Mouse (Mus musculus) E14TG2a.4 (cell line): Measurements from ENCODE around the gene Cdh18.
"Not testable (repeated sequence)": the region's sequence is repeated elsewhere in the genome, so short reads cannot be mapped to it uniquely, and the experiment has no call there.

ENCODE experiments used
- H3K27me3 ChIP-seq: 2 replicates; pipeline ENCODE4 v1.6.1; 2014; ENCODE audit warnings: low read length, control low read depth; ENCODE audit not compliant: insufficient read depth
- H3K36me3 ChIP-seq: 2 replicates; pipeline ENCODE4 v1.6.1; 2014; ENCODE audit warnings: low read length, control low read depth; ENCODE audit not compliant: insufficient read depth
- H3K4me1 ChIP-seq: replicated peaks from 2 replicates; pipeline ENCODE4 v1.6.1; 2014; ENCODE audit warnings: low read depth, low read length, control low read depth
- H3K4me3 ChIP-seq: replicated peaks from 2 replicates; pipeline ENCODE4 v1.5.1; 2014; ENCODE audit warnings: mild to moderate bottlenecking, low read length
- H3K9me3 ChIP-seq: 2 replicates; pipeline ENCODE4 v1.6.1; 2014; ENCODE audit warnings: low read length, control low read depth
- CTCF ChIP-seq: conservative IDR thresholded peaks from 2 replicates; pipeline ENCODE4 v1.5.1; 2014; ENCODE audit warnings: low read length
- NANOG ChIP-seq: IDR thresholded peaks from 2 replicates; pipeline ENCODE4 v1.6.1; 2014; ENCODE audit warnings: borderline replicate concordance, low read length, mixed read lengths
- POU5F1 ChIP-seq: IDR thresholded peaks from 2 replicates; pipeline ENCODE4 v1.6.1; 2014; ENCODE audit warnings: low read length, borderline replicate concordance

The Cdh18 gene

DNA sequence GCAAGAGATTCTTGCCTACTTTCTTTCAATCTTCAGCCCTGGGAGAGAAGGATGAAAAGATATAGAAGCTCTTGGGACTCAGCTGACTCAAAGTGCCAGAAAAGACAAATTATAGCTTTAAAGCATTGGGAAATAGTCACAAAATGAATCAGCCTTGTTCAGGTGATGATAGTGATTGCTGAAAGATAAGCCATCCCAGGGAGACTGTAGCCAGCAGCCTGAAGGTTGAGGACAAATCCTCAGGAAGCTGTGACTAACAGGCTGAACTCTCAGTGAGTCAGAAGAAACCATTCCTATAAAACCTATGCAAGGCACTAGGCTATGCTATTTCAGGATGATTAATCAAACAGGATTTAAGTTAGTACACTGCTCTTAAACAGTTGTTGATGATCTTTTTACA, 184.2 kb downstream of the Cdh18 start:
- Histone ChIP-seq H3K36me3 (no peaks in the 10 kb centered on the region), H3K9me3 (no peaks in the 10 kb centered on the region), H3K27me3 (no peaks in the 10 kb centered on the region), H3K4me1 (no peaks in the 10 kb centered on the region), H3K4me3 (no peak overlapping the region)
- TF ChIP-seq POU5F1, result no peak
- TF ChIP-seq CTCF, result no peak
- no peak for TF ChIP-seq NANOG

DNA sequence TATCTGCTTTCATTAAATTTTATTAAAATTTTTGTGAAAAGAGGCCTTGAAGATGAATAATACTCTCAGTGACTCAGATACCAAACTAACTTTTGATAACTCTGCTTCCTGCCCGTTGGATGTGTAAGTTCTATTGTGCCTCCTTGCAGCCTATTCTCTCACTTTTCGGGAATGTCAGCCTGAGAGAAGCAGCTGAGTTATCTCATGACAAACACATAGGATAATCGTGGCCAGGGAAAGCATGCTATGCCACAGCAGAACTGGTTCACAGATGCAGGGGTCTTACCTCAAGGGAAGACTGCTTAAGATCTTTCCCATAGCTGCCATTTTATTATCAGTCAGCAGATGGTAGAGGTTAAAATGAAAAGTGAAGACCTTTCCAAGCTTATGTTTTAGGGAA, 187.3 kb downstream of the Cdh18 start:
- H3K9me3 ChIP-seq, result no peaks in the 10 kb centered on the region
- H3K27me3 ChIP-seq, result no peaks in the 10 kb centered on the region
- no peaks in the 10 kb centered on the region for H3K4me1 ChIP-seq
- TF ChIP-seq NANOG (no peak), CTCF (no peak), POU5F1 (no peak)
- H3K4me3 ChIP-seq, result no peak overlapping the region
- no peaks in the 10 kb centered on the region for H3K36me3 ChIP-seq

DNA sequence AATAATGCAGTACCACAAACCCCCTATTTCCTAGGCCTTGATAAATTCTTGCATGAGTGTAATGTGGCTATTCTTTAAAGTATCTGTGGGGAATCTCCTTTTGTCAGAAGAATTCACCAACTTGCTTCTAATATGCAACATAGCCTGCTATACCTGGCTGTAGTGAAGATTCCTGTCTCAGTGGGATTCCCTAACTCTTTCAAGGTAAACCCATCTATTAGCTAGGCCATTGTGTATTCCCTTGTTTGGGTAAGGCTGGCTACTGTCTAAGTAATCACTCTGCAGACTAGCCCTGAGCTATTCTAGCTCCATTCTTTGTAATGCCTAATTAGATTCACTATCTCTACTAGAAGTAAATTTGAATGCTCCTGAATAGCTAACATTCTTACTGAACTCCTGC, 212.4 kb downstream of the Cdh18 start:
- not testable (repeated sequence) for H3K27me3 ChIP-seq, H3K36me3 ChIP-seq, H3K4me3 ChIP-seq, H3K4me1 ChIP-seq
- peaks cover 14% of the 10 kb centered on the region for H3K9me3 ChIP-seq
- TF ChIP-seq NANOG, result peak; percentile 77; the same call in 1 of the 2 replicates

DNA sequence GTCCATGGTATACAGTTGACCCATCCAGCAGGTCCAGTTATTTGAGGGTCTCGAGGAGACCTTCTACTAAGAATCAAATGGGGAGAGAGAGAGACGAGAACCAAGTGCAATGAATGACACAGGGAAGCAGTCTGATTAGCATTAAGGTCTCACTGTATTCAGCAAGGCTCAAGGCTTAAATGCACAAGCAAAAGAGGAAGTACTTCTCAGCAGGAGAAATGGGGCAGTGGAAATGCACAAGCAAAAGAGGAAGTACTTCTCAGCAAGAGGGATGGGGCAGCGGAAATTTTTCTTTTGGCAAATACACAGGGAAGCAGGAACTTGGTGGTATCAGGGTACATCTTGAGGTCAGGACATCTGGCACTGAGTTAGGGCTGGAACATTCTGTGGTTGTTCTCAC, 217.8 kb downstream of the Cdh18 start:
- not testable (repeated sequence) for H3K27me3 ChIP-seq, H3K4me1 ChIP-seq, H3K4me3 ChIP-seq, H3K36me3 ChIP-seq
- peaks cover 25% of the 10 kb centered on the region for H3K9me3 ChIP-seq

DNA sequence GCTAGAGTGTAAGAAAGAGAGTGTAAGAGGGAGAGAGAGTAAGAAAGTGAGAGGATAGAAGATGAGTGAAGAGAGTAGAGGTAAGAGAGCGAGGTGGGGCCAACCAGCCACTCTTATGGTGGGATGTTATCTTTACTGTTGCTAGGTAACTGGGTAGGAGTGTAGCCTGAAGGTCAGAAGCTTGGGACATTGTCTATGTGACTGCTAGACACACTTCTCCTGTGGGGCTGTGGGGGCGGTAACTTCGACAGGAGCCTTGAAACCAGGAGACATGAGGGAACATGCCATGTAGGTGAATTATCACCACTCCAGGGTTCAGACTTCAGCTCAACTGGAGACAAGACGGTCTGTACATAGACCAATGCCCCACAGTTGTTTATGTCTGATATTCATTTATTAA, 227.5 kb downstream of the Cdh18 start:
- Histone ChIP-seq H3K4me1 (no peaks in the 10 kb centered on the region), H3K27me3 (no peaks in the 10 kb centered on the region), H3K9me3 (no peaks in the 10 kb centered on the region), H3K4me3 (no peak overlapping the region), H3K36me3 (no peaks in the 10 kb centered on the region)
- TF ChIP-seq CTCF, result no peak
- TF ChIP-seq NANOG, result no peak
- TF ChIP-seq POU5F1, result no peak

DNA sequence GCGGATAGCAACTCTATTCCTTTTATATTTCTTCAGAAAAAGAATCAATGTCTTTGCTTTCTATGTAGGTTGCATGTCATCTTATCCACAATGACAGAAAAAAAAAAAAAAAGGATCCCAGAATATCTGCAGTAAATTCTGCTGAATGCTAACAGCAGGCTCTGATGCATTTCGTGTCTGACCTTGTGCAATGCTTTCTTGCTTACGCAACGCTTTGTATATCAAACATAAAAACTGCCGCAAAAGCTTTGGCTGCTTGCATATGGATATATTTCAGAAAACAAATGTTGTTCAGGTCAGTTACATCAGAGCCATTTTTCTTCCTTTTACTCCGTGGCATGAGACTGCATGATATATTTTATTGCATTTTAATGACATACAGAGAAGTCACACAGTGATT, 240.9 kb downstream of the Cdh18 start:
- TF ChIP-seq CTCF (no peak), NANOG (no peak), POU5F1 (no peak)

DNA sequence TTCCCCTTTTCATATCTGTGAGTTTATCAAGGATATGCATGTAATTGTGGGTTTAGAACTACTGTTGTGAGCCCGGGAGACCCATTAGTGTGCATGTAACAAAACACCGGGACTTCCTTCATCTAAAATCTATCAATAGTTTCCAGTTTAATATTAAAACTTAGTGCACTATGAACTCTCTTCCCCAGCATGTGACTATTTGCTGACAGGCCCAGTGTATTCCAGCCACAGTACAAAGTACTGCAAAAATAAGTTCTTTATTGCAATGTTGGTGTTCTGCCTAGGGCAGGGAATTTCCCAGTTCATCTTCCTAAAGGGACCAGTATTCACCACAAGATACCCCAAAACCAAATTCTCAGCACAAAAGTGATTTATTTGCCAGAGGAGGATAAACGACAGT, 243.0 kb downstream of the Cdh18 start:
- H3K27me3 ChIP-seq, result no peaks in the 10 kb centered on the region
- no peak overlapping the region for H3K4me3 ChIP-seq
- no peaks in the 10 kb centered on the region for H3K9me3 ChIP-seq
- no peaks in the 10 kb centered on the region for H3K36me3 ChIP-seq
- TF ChIP-seq POU5F1, result no peak
- TF ChIP-seq CTCF, result no peak
- TF ChIP-seq NANOG, result no peak
- H3K4me1 ChIP-seq, result no peaks in the 10 kb centered on the region

More for the DNA sequence above, 240.9 kb downstream of the Cdh18 start:
- Histone ChIP-seq H3K4me3 (no peak overlapping the region), H3K9me3 (no peaks in the 10 kb centered on the region), H3K4me1 (no peaks in the 10 kb centered on the region), H3K36me3 (no peaks in the 10 kb centered on the region), H3K27me3 (no peaks in the 10 kb centered on the region)

DNA sequence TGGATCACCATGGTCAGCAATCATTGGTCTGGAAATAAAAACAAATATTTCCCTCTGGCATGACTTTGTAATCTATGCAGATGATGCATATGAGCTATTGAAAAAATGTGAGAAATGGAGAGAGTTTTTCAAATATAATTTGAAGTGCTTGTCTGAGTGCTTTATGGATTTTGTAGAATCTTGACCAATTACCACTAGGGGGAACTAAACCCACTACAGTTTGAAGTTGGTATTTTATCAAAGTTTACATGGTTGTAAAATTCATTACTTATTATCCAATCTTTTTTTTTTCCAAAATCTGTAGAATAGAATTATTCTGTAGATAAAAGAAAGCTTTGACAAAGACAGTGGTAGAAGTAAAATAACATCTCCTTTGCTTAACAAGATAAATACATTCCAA, 284.3 kb downstream of the Cdh18 start:
- Histone ChIP-seq H3K4me1 (no peaks in the 10 kb centered on the region), H3K27me3 (no peaks in the 10 kb centered on the region), H3K36me3 (no peaks in the 10 kb centered on the region), H3K9me3 (no peaks in the 10 kb centered on the region), H3K4me3 (no peak overlapping the region)
- TF ChIP-seq POU5F1 (no peak), CTCF (no peak), NANOG (no peak)

DNA sequence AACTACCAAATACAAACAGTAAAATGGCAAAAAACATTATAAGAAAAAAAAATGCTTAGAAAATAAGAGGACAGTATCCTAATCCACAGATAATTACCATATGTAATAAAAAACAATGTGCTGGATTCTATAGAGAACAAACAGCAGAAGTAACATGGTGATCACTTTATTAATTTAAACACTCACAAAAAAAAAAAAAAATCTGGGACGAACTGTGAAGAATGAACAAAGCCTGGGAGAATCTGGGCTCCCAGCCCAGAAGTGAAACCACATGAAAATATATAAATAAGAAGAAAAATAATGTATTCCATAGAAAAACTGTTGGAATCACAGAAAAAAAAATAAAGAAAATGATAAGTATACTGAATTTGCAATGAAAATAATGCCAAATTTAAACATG, 288.4 kb downstream of the Cdh18 start:
- no peaks in the 10 kb centered on the region for H3K9me3 ChIP-seq
- no peak overlapping the region for H3K4me3 ChIP-seq
- H3K36me3 ChIP-seq, result no peaks in the 10 kb centered on the region
- no peaks in the 10 kb centered on the region for H3K27me3 ChIP-seq
- H3K4me1 ChIP-seq, result no peaks in the 10 kb centered on the region
- TF ChIP-seq NANOG (no peak), POU5F1 (no peak), CTCF (no peak)
